Mouse (Mus musculus): Measurements from ENCODE around the gene Gclc. TPM values are rescaled to one million over a fixed set of nuclear protein-coding genes. Genes with fewer than 3 reads are reported as not detected.

The Gclc gene
- polyA plus RNA-seq (2016; fragmentation: Nextera tagmentation; extraction: Ambion mirVana): 12.2 and 15.4 TPM in 2 replicates

DNA sequence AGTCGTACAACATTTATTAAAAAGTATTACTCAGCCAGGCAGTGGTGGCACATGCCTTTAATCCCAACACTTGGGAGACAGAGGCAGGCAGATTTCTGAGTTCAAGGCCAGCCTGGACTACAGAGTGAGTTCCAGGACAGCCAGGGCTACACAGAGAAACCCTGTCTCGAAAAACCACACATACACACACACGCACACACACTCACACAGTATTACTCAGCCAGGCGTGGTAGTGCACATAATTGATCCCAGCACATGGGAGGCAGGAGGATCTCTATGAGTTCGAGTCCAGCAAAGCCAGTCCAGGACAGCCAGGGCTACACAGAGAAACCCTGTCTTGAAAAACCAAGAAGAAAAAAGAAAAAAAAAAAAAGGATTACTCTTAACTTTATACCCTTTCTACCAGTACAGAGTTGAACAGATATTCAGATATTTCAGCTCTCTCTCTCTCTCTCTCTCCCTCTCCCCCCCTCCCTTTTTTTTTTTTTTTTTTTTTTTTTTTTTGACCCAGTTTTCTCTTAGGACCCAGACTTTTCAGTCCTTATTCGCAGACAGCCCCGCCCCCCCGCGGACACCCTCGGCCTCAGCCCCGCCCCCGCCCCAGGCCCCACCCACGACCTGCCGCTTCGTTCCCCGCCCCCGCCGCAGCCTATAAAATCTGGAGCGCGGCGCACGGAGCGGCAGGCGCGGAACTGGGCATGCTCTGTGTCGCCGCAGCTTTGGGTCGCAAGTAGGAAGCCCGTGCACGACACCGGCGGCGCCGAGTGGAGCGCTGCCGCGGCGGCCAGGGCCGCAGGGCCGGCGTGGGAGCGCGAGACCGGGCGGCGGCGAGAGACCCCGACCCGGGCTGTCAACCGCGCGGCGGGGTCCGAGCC is at the start of gene Gclc:
Gene Gclc, plus strand, starts transcription at position 683 of the 875 bp plus-strand sequence.
- DNase-seq (ENCODE audit: low spot score): peak; percentile 94
- WGBS: 8% methylated on average over 54 of the region's 54 CpGs
- peak within 1 kb of the TSS; percentile 80 for H3K4me3 ChIP-seq
- H3K27ac ChIP-seq: peak within 1 kb of the TSS; percentile 94
- H3K27me3 ChIP-seq (ENCODE audit: insufficient read depth, poor library complexity, severe bottlenecking): no peaks in the 10 kb centered on the region
- peaks cover 10% of the 10 kb centered on the region for H3K4me1 ChIP-seq
- no peaks in the 10 kb centered on the region for H3K36me3 ChIP-seq
- H3K9me3 ChIP-seq: no peaks in the 10 kb centered on the region

DNA sequence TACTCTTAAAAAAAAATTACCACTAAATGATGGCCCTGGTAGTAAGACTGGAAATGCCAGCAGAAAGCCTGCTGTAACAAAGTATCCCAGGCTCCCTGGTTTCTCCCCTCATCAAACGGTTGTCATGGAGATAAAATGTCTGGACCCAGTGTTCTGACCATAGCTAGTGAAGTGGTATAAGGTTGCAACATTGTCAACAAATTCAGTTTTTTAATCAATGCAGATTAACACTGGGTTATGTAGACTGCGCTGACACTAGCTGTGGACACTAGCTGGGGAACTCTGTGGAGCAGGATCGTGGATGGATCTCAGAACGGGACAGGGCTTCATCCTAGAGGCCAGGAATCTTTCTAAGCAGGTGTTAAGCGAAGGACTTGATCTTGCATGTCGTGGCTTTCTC is 47.8 kb upstream of the Gclc start:
- DNase-seq (ENCODE audit: low spot score): no peak
- Histone ChIP-seq H3K36me3 (no peaks in the 10 kb centered on the region), H3K4me1 (no peaks in the 10 kb centered on the region), H3K4me3 (no peak overlapping the region), H3K27ac (no peak overlapping the region), H3K27me3 (ENCODE audit: insufficient read depth, poor library complexity, severe bottlenecking) (no peaks in the 10 kb centered on the region), H3K9me3 (no peaks in the 10 kb centered on the region)
- 74% methylated on average over 6 of the region's 6 CpGs for WGBS

DNA sequence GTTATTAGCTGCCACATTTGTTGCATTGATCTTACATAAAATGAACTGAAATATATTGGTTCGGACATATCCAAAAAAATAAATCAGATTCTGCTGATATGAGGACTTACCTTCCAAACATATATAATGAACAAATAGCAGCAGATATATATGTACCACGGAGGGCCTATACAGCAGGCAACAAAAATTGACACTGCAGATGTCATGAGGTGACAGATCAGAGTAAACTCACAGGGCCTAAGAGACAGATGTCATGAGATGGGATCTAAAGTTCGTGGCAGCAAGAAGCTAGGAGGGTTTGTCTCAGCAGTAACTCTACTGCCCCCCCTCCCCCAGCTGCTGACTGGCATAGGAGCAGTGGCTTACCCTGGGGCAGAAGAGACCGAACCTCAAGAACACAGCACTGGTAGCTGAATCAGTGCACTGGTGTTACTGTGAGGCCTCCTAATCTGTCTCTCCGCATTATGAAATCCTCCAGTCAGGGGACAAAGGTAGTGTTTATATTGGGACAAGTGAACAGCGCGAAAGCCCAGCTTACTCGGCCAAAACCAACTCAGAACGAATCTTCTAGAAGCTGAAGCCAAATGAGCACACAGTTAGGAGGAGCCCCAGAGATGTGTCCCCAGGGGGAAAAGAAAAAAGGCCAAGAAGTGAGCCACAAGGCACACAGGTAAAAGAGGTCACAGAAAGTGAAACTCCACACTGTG is 46.7 kb upstream of the Gclc start:
- no peaks in the 10 kb centered on the region for H3K4me1 ChIP-seq
- WGBS: 83% methylated on average over 9 of the region's 9 CpGs
- H3K27me3 ChIP-seq (ENCODE audit: insufficient read depth, poor library complexity, severe bottlenecking): no peaks in the 10 kb centered on the region
- no peaks in the 10 kb centered on the region for H3K36me3 ChIP-seq
- no peak overlapping the region for H3K27ac ChIP-seq
- H3K9me3 ChIP-seq: no peaks in the 10 kb centered on the region
- DNase-seq (ENCODE audit: low spot score): no peak
- no peak overlapping the region for H3K4me3 ChIP-seq

DNA sequence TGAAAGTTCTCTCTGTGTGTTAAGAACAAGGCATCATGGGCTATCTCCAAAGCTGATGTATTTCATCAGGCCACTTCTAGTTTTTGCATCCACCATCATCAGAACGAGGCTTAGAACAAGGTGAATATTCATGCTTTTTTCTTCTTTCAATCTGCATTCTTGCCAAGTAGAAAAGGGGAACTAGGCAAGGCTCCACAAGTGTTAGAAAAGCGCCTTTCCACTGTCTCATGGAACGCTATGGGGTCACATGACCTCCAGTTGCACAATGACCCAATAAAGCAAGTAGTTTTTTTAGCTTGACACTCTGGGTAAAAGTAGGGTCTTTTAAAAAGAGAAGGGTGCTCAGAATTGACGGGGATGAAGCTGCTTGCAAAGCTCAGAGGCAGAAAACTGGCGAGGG is 45.4 kb upstream of the Gclc start:
- Histone ChIP-seq H3K36me3 (no peaks in the 10 kb centered on the region), H3K9me3 (no peaks in the 10 kb centered on the region), H3K4me3 (no peak overlapping the region), H3K4me1 (no peaks in the 10 kb centered on the region), H3K27me3 (ENCODE audit: insufficient read depth, poor library complexity, severe bottlenecking) (no peaks in the 10 kb centered on the region), H3K27ac (no peak overlapping the region)
- no peak for DNase-seq (ENCODE audit: low spot score)
- WGBS: 80% methylated on average over 5 of the region's 5 CpGs

DNA sequence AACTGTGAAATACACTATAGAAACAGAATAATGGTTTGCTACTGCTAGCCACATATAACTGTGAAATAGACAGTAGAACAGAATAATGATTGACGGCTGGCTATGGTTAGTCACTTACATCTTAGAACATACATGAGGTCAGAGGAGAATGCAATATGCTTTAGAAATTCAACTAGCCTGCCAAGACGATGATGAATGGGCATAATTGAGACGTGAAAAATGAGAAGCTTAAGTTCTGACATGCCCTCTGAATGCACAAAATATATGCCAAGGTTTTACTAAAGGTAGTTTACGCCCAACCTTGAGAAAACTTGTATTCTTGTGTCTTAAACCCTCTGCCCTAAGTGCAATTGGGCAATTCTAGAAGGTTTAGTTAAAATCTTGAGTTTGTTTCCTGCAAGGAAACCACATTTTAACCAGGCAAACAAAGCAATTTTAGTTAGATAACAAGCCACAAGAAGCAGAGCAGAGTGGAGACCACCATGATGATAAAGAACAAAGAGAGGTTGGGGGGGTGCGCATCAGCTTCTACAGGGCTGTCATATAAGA is 43.2 kb upstream of the Gclc start:
- Histone ChIP-seq H3K9me3 (no peaks in the 10 kb centered on the region), H3K4me1 (no peaks in the 10 kb centered on the region), H3K4me3 (no peak overlapping the region), H3K27me3 (ENCODE audit: insufficient read depth, poor library complexity, severe bottlenecking) (no peaks in the 10 kb centered on the region), H3K36me3 (no peaks in the 10 kb centered on the region), H3K27ac (no peak overlapping the region)
- 80% methylated on average over 5 of the region's 5 CpGs for whole genome bisulfite sequencing
- DNase-seq (ENCODE audit: low spot score): no peak

DNA sequence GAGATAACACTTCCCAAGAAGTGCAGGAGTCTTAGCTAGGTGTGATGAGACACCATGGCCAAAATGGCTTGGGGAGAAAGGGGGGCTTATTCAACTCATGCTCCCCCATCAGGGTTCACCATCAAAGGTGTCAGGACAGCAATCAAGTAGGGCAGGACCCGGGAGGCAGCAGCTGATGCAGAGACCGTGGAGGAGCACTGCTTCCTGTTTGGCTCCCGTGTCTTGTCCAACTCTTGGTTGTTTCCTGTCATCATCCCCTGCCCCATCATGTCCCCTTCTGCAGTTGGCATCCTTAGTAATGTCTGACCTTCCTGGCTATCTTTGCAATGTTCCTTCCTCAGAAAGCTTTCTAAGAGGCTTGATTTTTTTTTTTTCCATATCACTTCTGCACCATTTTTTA is 41.5 kb upstream of the Gclc start:
- WGBS: 54% methylated on average over 3 of the region's 3 CpGs
- no peaks in the 10 kb centered on the region for H3K36me3 ChIP-seq
- no peaks in the 10 kb centered on the region for H3K4me1 ChIP-seq
- no peaks in the 10 kb centered on the region for H3K9me3 ChIP-seq
- no peak overlapping the region for H3K27ac ChIP-seq
- DNase-seq (ENCODE audit: low spot score): peak; percentile 63
- H3K4me3 ChIP-seq: no peak overlapping the region
- H3K27me3 ChIP-seq (ENCODE audit: insufficient read depth, poor library complexity, severe bottlenecking): no peaks in the 10 kb centered on the region

GRCm38 (mm10) chr9:77713301-77713700 is 41.0 kb upstream of the Gclc start:
- H3K36me3 ChIP-seq: no peaks in the 10 kb centered on the region
- H3K27ac ChIP-seq: no peak overlapping the region
- no peaks in the 10 kb centered on the region for H3K9me3 ChIP-seq
- H3K27me3 ChIP-seq (ENCODE audit: insufficient read depth, poor library complexity, severe bottlenecking): no peaks in the 10 kb centered on the region
- WGBS: 75% methylated on average over 5 of the region's 5 CpGs
- no peaks in the 10 kb centered on the region for H3K4me1 ChIP-seq
- H3K4me3 ChIP-seq: no peak overlapping the region
- peak; percentile 50 for DNase-seq (ENCODE audit: low spot score)

DNA sequence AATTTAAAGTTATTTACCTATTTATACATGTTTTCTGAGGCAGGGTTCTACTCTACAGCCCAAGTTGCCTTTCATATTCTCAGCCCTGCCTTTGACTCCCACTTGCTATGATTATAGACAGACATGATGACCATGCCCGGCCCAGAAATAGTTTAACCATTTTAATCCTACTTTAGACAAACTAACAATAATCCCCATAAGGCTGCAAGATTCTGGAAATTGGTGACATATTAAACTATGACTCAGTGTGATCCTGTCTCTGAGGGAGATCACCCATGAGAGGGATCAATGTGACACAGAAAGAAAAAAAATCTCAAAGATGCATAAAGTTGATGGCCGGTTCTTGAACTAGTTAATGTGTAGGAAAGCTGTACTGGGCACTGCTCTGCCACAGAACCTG is 39.1 kb upstream of the Gclc start:
- WGBS: 93% methylated on average over 2 of the region's 2 CpGs

DNA sequence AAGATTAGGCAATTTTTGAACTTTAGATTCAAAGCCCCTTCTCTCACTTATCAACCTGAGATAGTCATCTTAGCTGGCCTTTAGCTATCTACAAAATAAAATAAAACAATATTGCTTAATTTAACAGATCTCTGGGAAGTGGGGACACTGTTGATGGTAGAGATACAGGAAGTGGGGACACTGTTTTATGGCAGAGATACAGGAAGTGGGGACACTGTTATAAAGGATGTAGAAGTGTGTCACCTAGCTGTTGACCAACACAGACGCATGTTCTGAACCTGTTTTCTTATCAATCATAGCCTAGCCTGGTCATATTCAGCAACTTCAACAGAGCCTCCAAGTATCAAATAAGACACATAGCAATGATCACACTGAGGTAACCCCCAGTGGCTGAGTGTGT is 38.3 kb upstream of the Gclc start:
- no peaks in the 10 kb centered on the region for H3K36me3 ChIP-seq
- no peak overlapping the region for H3K4me3 ChIP-seq
- no peaks in the 10 kb centered on the region for H3K27me3 ChIP-seq (ENCODE audit: insufficient read depth, poor library complexity, severe bottlenecking)
- no peaks in the 10 kb centered on the region for H3K4me1 ChIP-seq
- 77% methylated on average over 1 of the region's 1 CpGs for WGBS
- no peaks in the 10 kb centered on the region for H3K9me3 ChIP-seq
- no peak for DNase-seq (ENCODE audit: low spot score)
- H3K27ac ChIP-seq: no peak overlapping the region

More for the DNA sequence above, 39.1 kb upstream of the Gclc start:
- Histone ChIP-seq H3K27ac (no peak overlapping the region), H3K4me1 (no peaks in the 10 kb centered on the region), H3K36me3 (no peaks in the 10 kb centered on the region), H3K9me3 (no peaks in the 10 kb centered on the region), H3K4me3 (no peak overlapping the region), H3K27me3 (ENCODE audit: insufficient read depth, poor library complexity, severe bottlenecking) (no peaks in the 10 kb centered on the region)
- DNase-seq (ENCODE audit: low spot score): no peak

DNA sequence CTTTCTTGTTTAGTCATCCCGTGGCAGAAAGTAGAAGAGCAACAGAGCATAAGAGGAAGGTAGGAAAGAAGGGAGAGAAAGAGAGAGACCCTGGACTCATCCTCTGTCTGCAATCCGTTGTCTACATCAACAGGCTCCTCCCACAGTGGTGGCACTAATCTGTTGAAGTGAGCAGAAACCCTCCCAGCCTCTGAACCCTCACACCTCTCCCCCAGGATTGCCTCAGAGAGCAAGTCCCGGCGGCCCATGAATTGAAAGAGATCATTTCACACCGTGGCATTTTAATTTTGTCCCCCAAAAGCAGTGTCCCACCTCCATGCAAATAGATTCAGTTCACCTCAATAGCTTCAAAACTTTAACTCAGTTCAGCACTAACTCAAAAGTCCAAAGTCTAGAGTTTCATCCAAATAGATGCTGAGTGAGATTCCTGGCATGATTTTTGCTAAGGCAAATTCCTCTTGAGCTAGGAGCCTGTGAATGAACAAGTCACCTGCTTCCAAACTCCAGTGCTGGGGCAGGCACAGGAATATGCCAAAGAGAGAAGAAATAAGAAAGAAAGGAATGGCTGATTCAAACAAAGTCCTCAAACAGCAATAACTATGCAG is 36.4 kb upstream of the Gclc start:
- 47% methylated on average over 5 of the region's 5 CpGs for WGBS
- H3K27ac ChIP-seq: no peak overlapping the region
- no peak for DNase-seq (ENCODE audit: low spot score)
- H3K9me3 ChIP-seq: no peaks in the 10 kb centered on the region
- no peaks in the 10 kb centered on the region for H3K36me3 ChIP-seq
- no peak overlapping the region for H3K4me3 ChIP-seq
- H3K4me1 ChIP-seq: no peaks in the 10 kb centered on the region
- H3K27me3 ChIP-seq (ENCODE audit: insufficient read depth, poor library complexity, severe bottlenecking): no peaks in the 10 kb centered on the region

GRCm38 (mm10) chr9:77718816-77719411 is 35.4 kb upstream of the Gclc start:
- Histone ChIP-seq H3K4me3 (no peak overlapping the region), H3K27me3 (ENCODE audit: insufficient read depth, poor library complexity, severe bottlenecking) (no peaks in the 10 kb centered on the region), H3K4me1 (no peaks in the 10 kb centered on the region), H3K36me3 (no peaks in the 10 kb centered on the region), H3K27ac (no peak overlapping the region), H3K9me3 (no peaks in the 10 kb centered on the region)
- WGBS: 78% methylated on average over 8 of the region's 8 CpGs
- DNase-seq (ENCODE audit: low spot score): no peak

GRCm38 (mm10) chr9:77719675-77720074 is 34.7 kb upstream of the Gclc start:
- no peak for DNase-seq (ENCODE audit: low spot score)
- no peaks in the 10 kb centered on the region for H3K9me3 ChIP-seq
- no peak overlapping the region for H3K4me3 ChIP-seq
- no peak overlapping the region for H3K27ac ChIP-seq
- no peaks in the 10 kb centered on the region for H3K36me3 ChIP-seq
- no peaks in the 10 kb centered on the region for H3K27me3 ChIP-seq (ENCODE audit: insufficient read depth, poor library complexity, severe bottlenecking)
- no peaks in the 10 kb centered on the region for H3K4me1 ChIP-seq
- 85% methylated on average over 1 of the region's 1 CpGs for WGBS
